Mouse (Mus musculus) lung, postnatal 0 days (tissue): ENCODE data around the gene Cfap61.

Experiments
- CTCF ChIP-seq: IDR thresholded peaks from 2 replicates; pipeline ENCODE4 v1.5.1; 2016; ENCODE audit warnings: antibody characterized with exemption, mild to moderate bottlenecking
- EP300 ChIP-seq: IDR thresholded peaks from 2 replicates; pipeline ENCODE4 v1.6.1; 2016; ENCODE audit warnings: antibody characterized with exemption, mild to moderate bottlenecking, control low read depth

- TF ChIP-seq CTCF (no peak), EP300 (no peak)
Observed at GRCm38 (mm10) chr2:145934339-145935231, at the start of gene Cfap61, which contains the start of gene Crnkl1.
